Mouse (Mus musculus) cortical plate, adult 2 months (tissue): ENCODE measurements around the gene Dusp10.

Experiments used
- CTCF ChIP-seq: fragments of 200-500 bp; IDR thresholded peaks from 2 replicates; pipeline ENCODE4 v1.5.1; 2011; ENCODE audit warnings: mild to moderate bottlenecking, control low read depth, low read length; ENCODE audit not compliant: insufficient read depth; ENCODE audit errors: extremely low read depth
- POLR2A ChIP-seq: fragments of 200-500 bp; IDR thresholded peaks from 2 replicates; pipeline ENCODE4 v1.6.1; 2011; ENCODE audit warnings: mild to moderate bottlenecking, low read length, control low read depth; ENCODE audit not compliant: insufficient read depth; ENCODE audit errors: extremely low read depth

DNA sequence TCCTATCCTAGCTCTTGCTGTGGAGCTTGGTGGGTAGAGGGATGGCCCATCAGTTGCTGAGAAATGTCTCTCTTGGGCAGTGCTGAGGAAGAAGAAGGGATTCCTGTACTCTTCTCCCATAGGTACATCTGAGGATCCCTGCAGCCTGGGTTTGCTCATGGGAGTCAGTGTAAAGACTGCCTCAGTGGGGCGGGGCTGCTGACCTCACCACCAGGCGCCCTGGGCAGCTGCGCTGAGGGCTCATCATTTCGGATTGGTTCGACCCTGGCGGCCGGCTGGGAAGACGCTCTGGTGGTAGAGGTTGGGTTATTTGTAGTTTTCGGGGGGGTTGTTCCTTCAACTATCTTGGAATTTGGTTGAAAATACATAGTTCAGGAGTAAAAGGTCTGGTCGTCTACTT, 26.2 kb downstream of the Dusp10 start:
- no peak for TF ChIP-seq POLR2A
- TF ChIP-seq CTCF, result no peak
